22 mouse cellular contexts compared by ENCODE assay signal in genomic region chr12:116449536-116449935, GRCm38 (mm10). TPM values are rescaled to one million over a fixed set of nuclear protein-coding genes. Genes with fewer than 3 reads are reported as not detected.
A peak's percentile ranks its signal among the peaks of the same experiment; 100 is the strongest.
DNase-seq lines count a peak whose midpoint lies in the region; ATAC-seq and TF ChIP-seq lines count a peak whose summit lies in the region.
"Had no signal": no experiment of that assay in that cellular context is flagged by ENCODE, and none has a peak within 500 bp of the region (broad histone marks: within the 10 kb centered on the region; RNA-seq: fewer than 3 reads in every experiment).

No protein-coding gene starts in this region.

- no peak for TF ChIP-seq CTCF in kidney, postnatal 0 days (IDR thresholded peaks at IDR 0.05; ENCODE audit: low read depth)
- TF ChIP-seq CTCF in liver, embryonic 14.5 days (IDR thresholded peaks at IDR 0.05; ENCODE audit: low read depth) = no peak

- peak; percentile 8 for DNase-seq in liver
- peak; percentile 9 for DNase-seq in kidney, postnatal 0 days (ENCODE audit: low spot score)
- DNase-seq in liver, embryonic 14.5 days (ENCODE audit: low read depth in 3 of 3, low spot score in 3 of 3) = peak in 1 of 3 experiments; percentile 11
- DNase-seq in natural killer cell, adult 2 months (ENCODE audit: low spot score in 2 of 2) = no peak
- no peak for DNase-seq in lung, postnatal 14 days
- no peak for DNase-seq in retina, embryonic 14.5 days (ENCODE audit: low spot score)
- DNase-seq: adrenal gland, postnatal 14 days; cerebellum, adult 2 months; forebrain, postnatal 0 days; gastrocnemius, adult 2 months; layer of hippocampus, postnatal 36 days; left cerebral cortex, postnatal 4 days; lung, adult 2 months; lung, postnatal 4 days; right cerebral cortex, postnatal 4 days; thymus, adult 18-20 months had no signal

- no peak overlapping the region for H3K9ac ChIP-seq in liver, embryonic 12.5 days
- no peak overlapping the region for H3K9ac ChIP-seq in kidney, postnatal 0 days (ENCODE audit: low read depth, low read length)
- no peak overlapping the region for H3K9ac ChIP-seq in liver, embryonic 14.5 days (replicated peaks)
- H3K9ac ChIP-seq: embryonic facial prominence, embryonic 13.5 days; forebrain, postnatal 0 days; hindbrain, embryonic 12.5 days; neural tube, embryonic 15.5 days had no signal

- no peak for TF ChIP-seq EP300 in liver, embryonic 14.5 days (IDR thresholded peaks at IDR 0.05; ENCODE audit: low read depth)

- no peaks in the 10 kb centered on the region for H3K27me3 ChIP-seq in liver, embryonic 12.5 days (replicated peaks)
- H3K27me3 ChIP-seq in kidney, postnatal 0 days (ENCODE audit: insufficient read depth, low read length) = no peaks in the 10 kb centered on the region
- H3K27me3 ChIP-seq in liver, embryonic 14.5 days (ENCODE audit: control insufficient read depth, insufficient read depth, low read length) = no peaks in the 10 kb centered on the region
- H3K27me3 ChIP-seq: embryonic facial prominence, embryonic 13.5 days; hindbrain, embryonic 12.5 days; neural tube, embryonic 15.5 days had no signal

- no peaks in the 10 kb centered on the region for H3K9me3 ChIP-seq in liver, embryonic 12.5 days (replicated peaks)
- no peaks in the 10 kb centered on the region for H3K9me3 ChIP-seq in kidney, postnatal 0 days (replicated peaks; ENCODE audit: low read length)
- no peaks in the 10 kb centered on the region for H3K9me3 ChIP-seq in liver, embryonic 14.5 days (ENCODE audit: control insufficient read depth, low read length)
- H3K9me3 ChIP-seq: embryonic facial prominence, embryonic 13.5 days; hindbrain, embryonic 12.5 days; neural tube, embryonic 15.5 days had no signal

- no peak overlapping the region for H3K4me3 ChIP-seq in liver, embryonic 12.5 days
- H3K4me3 ChIP-seq in kidney, postnatal 0 days (replicated peaks; ENCODE audit: low read depth, low read length) = no peak overlapping the region
- H3K4me3 ChIP-seq in liver, embryonic 14.5 days (ENCODE audit: insufficient read depth in 1 of 2, low read depth in 2 of 2, low read length in 2 of 2) = no peak overlapping the region
- H3K4me3 ChIP-seq: embryonic facial prominence, embryonic 13.5 days; gastrocnemius, adult 2 months; hindbrain, embryonic 12.5 days; neural tube, embryonic 15.5 days had no signal

- H3K36me3 ChIP-seq in liver, embryonic 12.5 days = peaks cover 86% of the 10 kb centered on the region
- peaks cover 11% of the 10 kb centered on the region for H3K36me3 ChIP-seq in kidney, postnatal 0 days (ENCODE audit: insufficient read depth, low read length)
- H3K36me3 ChIP-seq in liver, embryonic 14.5 days (replicated peaks; ENCODE audit: control insufficient read depth, insufficient read depth, low read depth) = peaks cover 78% of the 10 kb centered on the region

- ATAC-seq in liver, embryonic 12.5 days = no peak
- 0 out of 2 replicates have a peak, but pooled peaks have one; percentile 65 for ATAC-seq in kidney, postnatal 0 days (replicated peaks; ENCODE audit: low FRiP score, low read depth)
- 0 out of 2 replicates have a peak, but pooled peaks have one; percentile 26 for ATAC-seq in liver, embryonic 14.5 days (ENCODE audit: insufficient read depth)
- no peak for ATAC-seq in CD4-positive, CD25-positive, alpha-beta regulatory T cell, adult 4 months
- ATAC-seq: forebrain, postnatal 0 days had no signal

- no peaks in the 10 kb centered on the region for H3K4me1 ChIP-seq in liver, embryonic 12.5 days
- no peaks in the 10 kb centered on the region for H3K4me1 ChIP-seq in kidney, postnatal 0 days (replicated peaks; ENCODE audit: insufficient read depth, low read length)
- no peaks in the 10 kb centered on the region for H3K4me1 ChIP-seq in liver, embryonic 14.5 days (replicated peaks; ENCODE audit: control insufficient read depth in 2 of 2, insufficient read depth in 2 of 2, low read length in 1 of 2)
- H3K4me1 ChIP-seq: embryonic facial prominence, embryonic 13.5 days; hindbrain, embryonic 12.5 days; neural tube, embryonic 15.5 days had no signal

- H3K27ac ChIP-seq in liver, embryonic 12.5 days = no peak overlapping the region
- no peak overlapping the region for H3K27ac ChIP-seq in kidney, postnatal 0 days
- H3K27ac ChIP-seq in liver, embryonic 14.5 days = no peak overlapping the region
- H3K27ac ChIP-seq: embryonic facial prominence, embryonic 13.5 days; gastrocnemius, adult 2 months; hindbrain, embryonic 12.5 days; neural tube, embryonic 15.5 days had no signal

- WGBS in liver, embryonic 12.5 days (ENCODE audit: insufficient replicate concordance) = 91% methylated on average over 2 of the region's 2 CpGs
- WGBS in kidney, postnatal 0 days = 92% methylated on average over 2 of the region's 2 CpGs
- WGBS in liver, embryonic 14.5 days (ENCODE audit: insufficient replicate concordance) = 96% methylated on average over 2 of the region's 2 CpGs

- no peak overlapping the region for H3K4me2 ChIP-seq in liver, embryonic 12.5 days
- no peak overlapping the region for H3K4me2 ChIP-seq in kidney, postnatal 0 days (ENCODE audit: low read length)
- H3K4me2 ChIP-seq in liver, embryonic 14.5 days (ENCODE audit: low read depth) = no peak overlapping the region
- H3K4me2 ChIP-seq: embryonic facial prominence, embryonic 13.5 days; hindbrain, embryonic 12.5 days; midbrain, embryonic 11.5 days; neural tube, embryonic 15.5 days had no signal

RNA-seq across cellular contexts. Expression of gene Ptprn2, which starts 36.0 kb away (rescaled TPM):
- 0.05 TPM in 1 of 2 replicates, not detected in the other for polyA plus RNA-seq in liver, embryonic 12.5 days (2016; fragmentation: Nextera tagmentation; extraction: Ambion mirVana)
- polyA plus RNA-seq in kidney, postnatal 0 days (2015; fragmentation: Nextera tagmentation; extraction: Ambion mirVana) = 0.03 and 0.08 TPM in 2 replicates
- polyA plus RNA-seq in liver, embryonic 14.5 days (2012; rRNA removed) = 0.02 and 0.04 TPM in 2 replicates
- polyA plus RNA-seq in liver, embryonic 14.5 days (2014; fragmentation: Nextera tagmentation; extraction: Ambion mirVana) = not detected in 2 replicates
- polyA plus RNA-seq in CD4-positive, CD25-positive, alpha-beta regulatory T cell, adult 4 months (2017; shearing (Covaris generic)) = not detected

RNA-seq across cellular contexts. Expression of gene Ncapg2, which starts 44.3 kb away (rescaled TPM):
- polyA plus RNA-seq in liver, embryonic 12.5 days (2016; fragmentation: Nextera tagmentation; extraction: Ambion mirVana) = 62.7 and 67.6 TPM in 2 replicates
- polyA plus RNA-seq in kidney, postnatal 0 days (2015; fragmentation: Nextera tagmentation; extraction: Ambion mirVana) = 12.7 and 15.7 TPM in 2 replicates
- 15.9 and 25.4 TPM in 2 replicates for polyA plus RNA-seq in liver, embryonic 14.5 days (2012; rRNA removed)
- 55.8 TPM in 2 replicates for polyA plus RNA-seq in liver, embryonic 14.5 days (2014; fragmentation: Nextera tagmentation; extraction: Ambion mirVana)
- 1 to 10 TPM; 7.1 to 8.4 TPM for polyA plus RNA-seq in CD4-positive, CD25-positive, alpha-beta regulatory T cell, adult 4 months (2017; shearing (Covaris generic))

Comparison
In these comparisons a context has a peak if more than half of its experiments do, and no peak if none do; other contexts are left out.
1. ATAC-seq: peak in kidney, postnatal 0 days (single experiment) and liver, embryonic 14.5 days (single experiment); none in liver, embryonic 12.5 days (single experiment) and CD4-positive, CD25-positive, alpha-beta regulatory T cell, adult 4 months (single experiment).
2. DNase-seq: peak in liver (single experiment) and kidney, postnatal 0 days (single experiment); none in natural killer cell, adult 2 months (0 of 2), lung, postnatal 14 days (single experiment) and retina, embryonic 14.5 days (single experiment).